Comparison of ENCODE assay signal across 22 mouse cellular contexts in genomic region chr19:32287839-32288238, GRCm38 (mm10).
DNase-seq lines count a peak whose midpoint lies in the region; ATAC-seq and TF ChIP-seq lines count a peak whose summit lies in the region.
"Had no signal": no experiment of that assay in that cellular context is flagged by ENCODE, and none has a peak within 500 bp of the region (broad histone marks: within the 10 kb centered on the region; RNA-seq: fewer than 3 reads in every experiment).

No protein-coding gene starts in this region.

- no peak overlapping the region for H3K27ac ChIP-seq in kidney, embryonic 14.5 days (ENCODE audit: low read depth, low read length)
- H3K27ac ChIP-seq in kidney, adult 2 months (ENCODE audit: insufficient read depth, low read depth, low read length), result no peak overlapping the region
- H3K27ac ChIP-seq in kidney, postnatal 0 days, result no peak overlapping the region
- no peak overlapping the region for H3K27ac ChIP-seq in midbrain, embryonic 15.5 days
- no peak overlapping the region for H3K27ac ChIP-seq in midbrain, embryonic 10.5 days (replicated peaks)
- H3K27ac ChIP-seq: embryonic facial prominence, embryonic 13.5 days; embryonic facial prominence, embryonic 15.5 days had no signal

- no peak overlapping the region for H3K4me2 ChIP-seq in kidney, embryonic 14.5 days (replicated peaks; ENCODE audit: low read depth, low read length)
- no peak overlapping the region for H3K4me2 ChIP-seq in kidney, postnatal 0 days (ENCODE audit: low read length)
- H3K4me2 ChIP-seq in midbrain, embryonic 15.5 days, result no peak overlapping the region
- H3K4me2 ChIP-seq: embryonic facial prominence, embryonic 13.5 days; embryonic facial prominence, embryonic 15.5 days had no signal

- peak; percentile 62; the same call in 1 of the 2 replicates for ATAC-seq in kidney, embryonic 14.5 days (ENCODE audit: low FRiP score, low TSS enrichment)
- ATAC-seq in kidney, postnatal 0 days (replicated peaks; ENCODE audit: low FRiP score, low read depth), result peak; percentile 52; the same call in 1 of the 2 replicates
- ATAC-seq in midbrain, embryonic 15.5 days (replicated peaks), result 0 out of 2 replicates have a peak, but pooled peaks have one; percentile 50
- ATAC-seq: forebrain, embryonic 14.5 days; forebrain, embryonic 16.5 days had no signal

- no peak for TF ChIP-seq CTCF in kidney, adult 2 months (conservative IDR thresholded peaks at IDR 0.05; ENCODE audit: insufficient read depth, insufficient read length, low read depth, low read length)
- TF ChIP-seq CTCF in kidney, postnatal 0 days (IDR thresholded peaks at IDR 0.05; ENCODE audit: low read depth), result no peak

- H3K9me3 ChIP-seq in kidney, embryonic 14.5 days (ENCODE audit: control insufficient read depth, low read length), result no peaks in the 10 kb centered on the region
- no peaks in the 10 kb centered on the region for H3K9me3 ChIP-seq in kidney, postnatal 0 days (replicated peaks; ENCODE audit: low read length)
- no peaks in the 10 kb centered on the region for H3K9me3 ChIP-seq in midbrain, embryonic 15.5 days
- H3K9me3 ChIP-seq in midbrain, embryonic 10.5 days (replicated peaks), result no peaks in the 10 kb centered on the region
- H3K9me3 ChIP-seq: embryonic facial prominence, embryonic 13.5 days; embryonic facial prominence, embryonic 15.5 days had no signal

- H3K4me1 ChIP-seq in kidney, embryonic 14.5 days (ENCODE audit: control insufficient read depth, insufficient read depth, low read length), result peaks cover 15% of the 10 kb centered on the region
- peaks cover 23% of the 10 kb centered on the region for H3K4me1 ChIP-seq in kidney, adult 2 months (ENCODE audit: control insufficient read depth, insufficient read depth, low read length)
- H3K4me1 ChIP-seq in kidney, postnatal 0 days (replicated peaks; ENCODE audit: insufficient read depth, low read length), result peaks cover 8% of the 10 kb centered on the region; the same call in 1 of the 2 replicates
- 0 out of 2 replicates have a peak, but pooled peaks cover under 1% of the 10 kb centered on the region for H3K4me1 ChIP-seq in midbrain, embryonic 15.5 days
- peaks cover 14% of the 10 kb centered on the region for H3K4me1 ChIP-seq in midbrain, embryonic 10.5 days

- 69% methylated on average over 3 of the region's 3 CpGs for WGBS in kidney, embryonic 14.5 days
- 83% methylated on average over 3 of the region's 3 CpGs for WGBS in kidney, adult 2 months
- WGBS in kidney, postnatal 0 days, result 68% methylated on average over 3 of the region's 3 CpGs
- 78% methylated on average over 3 of the region's 3 CpGs for WGBS in midbrain, embryonic 15.5 days
- 75% methylated on average over 3 of the region's 3 CpGs for WGBS in midbrain, embryonic 10.5 days

- TF ChIP-seq POLR2A in kidney, adult 2 months (IDR thresholded peaks at IDR 0.05; ENCODE audit: low read depth, low read length), result no peak

- H3K9ac ChIP-seq in kidney, embryonic 14.5 days (ENCODE audit: low read depth, low read length), result no peak overlapping the region
- H3K9ac ChIP-seq in kidney, postnatal 0 days (ENCODE audit: low read depth, low read length), result no peak overlapping the region
- H3K9ac ChIP-seq in midbrain, embryonic 15.5 days, result no peak overlapping the region
- H3K9ac ChIP-seq: embryonic facial prominence, embryonic 13.5 days; embryonic facial prominence, embryonic 15.5 days had no signal

- no peaks in the 10 kb centered on the region for H3K36me3 ChIP-seq in kidney, embryonic 14.5 days (ENCODE audit: control insufficient read depth, insufficient read depth, low read length)
- H3K36me3 ChIP-seq in kidney, adult 2 months (ENCODE audit: control insufficient read depth, insufficient read depth, low read length), result no peaks in the 10 kb centered on the region
- no peaks in the 10 kb centered on the region for H3K36me3 ChIP-seq in kidney, postnatal 0 days (ENCODE audit: insufficient read depth, low read length)
- no peaks in the 10 kb centered on the region for H3K36me3 ChIP-seq in midbrain, embryonic 15.5 days (replicated peaks)
- no peaks in the 10 kb centered on the region for H3K36me3 ChIP-seq in midbrain, embryonic 10.5 days
- H3K36me3 ChIP-seq: embryonic facial prominence, embryonic 13.5 days; embryonic facial prominence, embryonic 15.5 days had no signal

- H3K4me3 ChIP-seq in kidney, embryonic 14.5 days (ENCODE audit: low read length), result no peak overlapping the region
- no peak overlapping the region for H3K4me3 ChIP-seq in kidney, adult 2 months (ENCODE audit: insufficient read depth, low read depth, low read length)
- no peak overlapping the region for H3K4me3 ChIP-seq in kidney, postnatal 0 days (replicated peaks; ENCODE audit: low read depth, low read length)
- H3K4me3 ChIP-seq in midbrain, embryonic 15.5 days, result no peak overlapping the region
- H3K4me3 ChIP-seq in midbrain, embryonic 10.5 days, result no peak overlapping the region
- H3K4me3 ChIP-seq: embryonic facial prominence, embryonic 13.5 days; embryonic facial prominence, embryonic 15.5 days; erythroblast, embryonic 14.5 days had no signal

- DNase-seq in kidney, adult 2 months, result no peak
- no peak for DNase-seq in kidney, postnatal 0 days (ENCODE audit: low spot score)
- no peak for DNase-seq in kidney, postnatal 10 days
- no peak for DNase-seq in midbrain, embryonic 10.5 days (ENCODE audit: low spot score)
- DNase-seq in retina, postnatal 1 day, result no peak
- DNase-seq: adrenal gland, adult 2 months; adrenal gland, postnatal 10 days; adrenal gland, postnatal 25 days; cerebellum, adult 11 months; cerebellum, adult 18-20 months; cerebellum, adult 8-10 months; cerebellum, adult 9-11 months; cerebellum, postnatal 14 days; cerebellum, postnatal 36 days; embryo, embryonic 11 days had no signal

- no peaks in the 10 kb centered on the region for H3K27me3 ChIP-seq in kidney, embryonic 14.5 days (ENCODE audit: control insufficient read depth, insufficient read depth, low read length)
- no peaks in the 10 kb centered on the region for H3K27me3 ChIP-seq in kidney, adult 2 months (replicated peaks; ENCODE audit: control insufficient read depth, insufficient read depth, low read length)
- no peaks in the 10 kb centered on the region for H3K27me3 ChIP-seq in kidney, postnatal 0 days (ENCODE audit: insufficient read depth, low read length)
- no peaks in the 10 kb centered on the region for H3K27me3 ChIP-seq in midbrain, embryonic 15.5 days (replicated peaks)
- H3K27me3 ChIP-seq in midbrain, embryonic 10.5 days (ENCODE audit: low read depth, poor library complexity, severe bottlenecking), result no peaks in the 10 kb centered on the region
- H3K27me3 ChIP-seq: embryonic facial prominence, embryonic 13.5 days; embryonic facial prominence, embryonic 15.5 days had no signal
